Mouse (Mus musculus) forebrain, embryonic 11.5 days (tissue): ENCODE data around the gene Vwa8. TPM values are rescaled to one million over a fixed set of nuclear protein-coding genes. Genes with fewer than 3 reads are reported as not detected.

Source experiments
- ATAC-seq: fragments of 200-750 bp; cut with Nextera tagmentation; replicated peaks from 2 replicates; pipeline ENCODE4 v1.8.0; 2017; ENCODE audit warnings: moderate TSS enrichment; ENCODE audit not compliant: low FRiP score
- DNase-seq: peaks from one replicate; pipeline ENCODE4 v3.0.0-alpha.2; 2017; ENCODE audit warnings: low spot score
- H3K27ac ChIP-seq: fragments of 300-500 bp; sonication (generic); 2 replicates; pipeline ENCODE4 v1.5.1; 2014; ENCODE audit warnings: low read depth, low read length
- H3K27me3 ChIP-seq: fragments of 300-500 bp; sonication (generic); 2 replicates; pipeline ENCODE4 v1.6.1; 2014; ENCODE audit warnings: mild to moderate bottlenecking, low read length, mixed read lengths; ENCODE audit not compliant: control insufficient read depth, insufficient read depth
- H3K36me3 ChIP-seq: fragments of 300-500 bp; sonication (generic); 2 replicates; pipeline ENCODE4 v1.6.1; 2014; ENCODE audit warnings: mild to moderate bottlenecking, low read length, moderate library complexity, mixed read lengths; ENCODE audit not compliant: control insufficient read depth, insufficient read depth
- H3K4me1 ChIP-seq: fragments of 300-500 bp; sonication (generic); replicated peaks from 2 replicates; pipeline ENCODE4 v1.6.1; 2014; ENCODE audit warnings: low read length, mixed read lengths; ENCODE audit not compliant: control insufficient read depth, insufficient read depth
- H3K4me2 ChIP-seq: fragments of 300-500 bp; sonication (generic); 2 replicates; pipeline ENCODE4 v1.6.1; 2014; ENCODE audit warnings: low read depth, mild to moderate bottlenecking, low read length, moderate library complexity, mixed read lengths; ENCODE audit not compliant: severe bottlenecking
- H3K4me3 ChIP-seq: fragments of 300-500 bp; sonication (generic); 2 replicates; pipeline ENCODE4 v1.5.1; 2014; ENCODE audit warnings: low read depth, low read length
- H3K9ac ChIP-seq: fragments of 300-500 bp; sonication (generic); 2 replicates; pipeline ENCODE4 v1.6.1; 2014; ENCODE audit warnings: low read length
- H3K9me3 ChIP-seq: fragments of 300-500 bp; sonication (generic); 2 replicates; pipeline ENCODE4 v1.6.1; 2016; ENCODE audit warnings: low read length, mixed read lengths; ENCODE audit not compliant: control insufficient read depth
- WGBS: fragments of 180-500 bp; shearing (Covaris S2); extraction: QIAGEN DNeasy Blood & Tissue Kit; methylation state at CpG from one replicate; pipeline ENCODE4 v1.1.7; 2014; 5-methylcytosine and 5-hydroxymethylcytosine counted together
- polyA plus RNA-seq: library from polyadenylated mRNA; unstranded; fragments of >200 nt; fragmentation: Nextera tagmentation; extraction: Ambion mirVana; gene quantifications from 2 replicates; pipeline ENCODE4 v1.2.1, GENCODE M21; 2014

Gene Vwa8
- polyA plus RNA-seq, 1 experiment from 2014 or later: 9.2 TPM

DNA sequence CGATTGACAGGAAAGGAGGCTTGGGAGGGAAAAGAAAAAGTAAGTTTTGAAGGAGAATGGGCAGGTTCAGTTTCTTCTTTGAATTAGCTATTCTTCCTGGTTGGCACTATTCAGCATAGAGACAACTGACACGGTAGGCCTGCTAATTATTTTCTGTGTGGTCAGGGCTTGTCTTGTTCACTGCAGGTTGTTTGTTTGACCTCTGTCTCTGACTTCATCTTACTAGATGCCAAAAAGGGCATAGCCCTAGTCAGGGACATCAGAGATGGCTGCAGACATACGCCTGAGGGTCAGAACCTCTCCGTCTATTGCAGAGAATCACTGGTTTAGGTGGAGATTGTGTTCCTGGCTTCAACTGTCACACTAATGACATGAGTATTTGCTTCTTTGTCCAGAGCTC is 24.3 kb upstream of the Vwa8 start:
- WGBS: 55% methylated on average over 4 of the region's 4 CpGs
- no peak for DNase-seq
- H3K9me3 ChIP-seq: no peaks in the 10 kb centered on the region

GRCm38 (mm10) chr14:78831158-78831557 is 17.7 kb upstream of the Vwa8 start:
- no peak overlapping the region for H3K4me2 ChIP-seq
- no peaks in the 10 kb centered on the region for H3K27me3 ChIP-seq
- H3K9ac ChIP-seq: no peak overlapping the region
- no peak overlapping the region for H3K27ac ChIP-seq
- H3K9me3 ChIP-seq: no peaks in the 10 kb centered on the region
- 91% methylated on average over 4 of the region's 4 CpGs for WGBS
- ATAC-seq (no peak), DNase-seq (no peak)
- H3K4me1 ChIP-seq: no peaks in the 10 kb centered on the region
- no peak overlapping the region for H3K4me3 ChIP-seq
- H3K36me3 ChIP-seq: no peaks in the 10 kb centered on the region

More for the DNA sequence above, 24.3 kb upstream of the Vwa8 start:
- Histone ChIP-seq H3K4me1 (no peaks in the 10 kb centered on the region), H3K27ac (no peak overlapping the region), H3K27me3 (no peaks in the 10 kb centered on the region), H3K9ac (no peak overlapping the region), H3K4me3 (no peak overlapping the region), H3K4me2 (no peak overlapping the region), H3K36me3 (no peaks in the 10 kb centered on the region)
- no peak for ATAC-seq

DNA sequence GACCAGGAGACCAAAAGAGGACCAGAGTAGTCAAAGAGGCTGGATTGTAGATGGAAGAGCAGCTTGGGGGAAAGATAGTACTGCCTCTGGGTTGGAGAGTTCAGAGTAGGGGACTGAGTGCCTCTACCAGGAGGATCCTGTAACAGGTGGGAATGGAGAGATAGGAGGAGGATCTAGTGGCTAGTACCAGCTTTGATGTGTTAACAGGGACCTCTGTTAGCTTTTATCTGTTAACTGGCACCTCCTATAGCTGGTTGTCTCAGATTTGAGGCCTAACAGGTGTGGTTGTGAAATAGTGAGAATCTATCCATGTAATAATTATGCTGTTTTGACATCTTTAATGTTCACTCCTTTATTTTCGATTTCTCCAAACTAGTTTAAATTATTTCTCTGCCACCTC is 904 bp upstream of the Vwa8 start:
- H3K4me2 ChIP-seq: no peak overlapping the region
- no peaks in the 10 kb centered on the region for H3K36me3 ChIP-seq
- 78% methylated on average over 1 of the region's 1 CpGs for WGBS
- H3K9ac ChIP-seq: no peak overlapping the region
- H3K4me3 ChIP-seq: no peak overlapping the region
- DNase-seq: no peak
- no peak overlapping the region for H3K27ac ChIP-seq
- no peaks in the 10 kb centered on the region for H3K4me1 ChIP-seq
- H3K27me3 ChIP-seq: no peaks in the 10 kb centered on the region
- no peak for ATAC-seq
- no peaks in the 10 kb centered on the region for H3K9me3 ChIP-seq

DNA sequence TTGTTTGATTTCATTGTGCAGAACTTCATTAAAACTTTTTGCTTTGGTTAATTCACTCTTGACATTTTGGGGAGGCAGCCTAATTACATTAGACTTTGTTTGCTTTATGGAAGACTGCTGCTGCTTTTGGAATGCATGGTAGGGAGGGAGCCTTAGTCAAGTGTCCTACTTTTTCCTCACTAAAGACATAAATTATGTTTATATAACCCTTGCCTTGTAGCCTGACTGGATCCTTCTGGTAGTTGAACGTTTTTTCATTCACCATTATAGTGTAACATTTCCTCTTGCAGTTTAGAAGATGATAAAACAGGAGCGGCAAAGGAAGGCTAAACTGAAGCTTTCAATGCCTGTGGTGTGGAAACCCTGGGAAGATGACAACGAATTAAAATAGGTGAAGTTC is 375 bp upstream of the Vwa8 start:
- Histone ChIP-seq H3K4me3 (peak overlapping the region; percentile 75), H3K9me3 (no peaks in the 10 kb centered on the region), H3K36me3 (no peaks in the 10 kb centered on the region), H3K27ac (no peak overlapping the region), H3K4me2 (peak overlapping the region; percentile 75), H3K27me3 (no peaks in the 10 kb centered on the region), H3K9ac (peak overlapping the region; percentile 91), H3K4me1 (no peaks in the 10 kb centered on the region)
- 11% methylated on average over 3 of the region's 3 CpGs for WGBS
- DNase-seq: no peak
- ATAC-seq: no peak

DNA sequence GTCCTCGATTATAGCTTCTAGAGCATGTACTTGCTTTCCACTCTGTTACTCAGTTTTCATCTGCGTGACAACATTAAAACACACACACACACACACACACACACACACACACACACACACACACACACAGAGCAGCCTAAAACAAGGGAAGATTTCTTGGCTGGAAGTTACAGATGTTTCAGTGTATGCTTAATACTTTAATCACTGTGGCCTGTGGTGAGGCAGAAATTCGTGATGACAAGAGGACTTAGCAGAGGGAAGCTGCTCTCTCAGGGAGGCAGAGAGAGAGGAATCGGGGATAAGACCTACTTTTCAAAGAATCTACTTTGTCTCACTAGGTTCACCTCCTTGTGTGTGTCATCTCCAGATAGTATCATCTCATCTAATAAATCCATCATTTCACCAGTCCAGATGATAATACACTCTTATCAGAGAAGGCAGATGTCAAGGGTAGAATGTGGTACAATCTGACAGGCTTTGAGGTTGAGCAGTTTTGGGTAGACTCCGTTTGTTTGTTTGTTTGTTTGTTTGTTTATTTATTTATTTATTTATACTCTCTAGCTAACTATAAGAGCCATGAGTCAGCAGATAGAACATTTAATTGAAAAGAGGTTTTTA is 1.2 kb downstream of the Vwa8 start:
- H3K9me3 ChIP-seq: no peaks in the 10 kb centered on the region
- ATAC-seq: no peak
- H3K27ac ChIP-seq: no peak overlapping the region
- H3K36me3 ChIP-seq: no peaks in the 10 kb centered on the region
- H3K9ac ChIP-seq: no peak overlapping the region
- H3K4me3 ChIP-seq: no peak overlapping the region
- DNase-seq: no peak
- H3K4me2 ChIP-seq: peak overlapping the region; percentile 75; the same call in 1 of the 2 replicates
- no peaks in the 10 kb centered on the region for H3K27me3 ChIP-seq
- 73% methylated on average over 5 of the region's 5 CpGs for WGBS
- H3K4me1 ChIP-seq: no peaks in the 10 kb centered on the region

GRCm38 (mm10) chr14:78850666-78851065 is 1.8 kb downstream of the Vwa8 start:
- ATAC-seq: peak; percentile 34; the same call in 1 of the 2 replicates
- no peak for DNase-seq
- Histone ChIP-seq H3K9me3 (no peaks in the 10 kb centered on the region), H3K4me1 (no peaks in the 10 kb centered on the region), H3K36me3 (no peaks in the 10 kb centered on the region), H3K9ac (no peak overlapping the region), H3K4me3 (no peak overlapping the region), H3K4me2 (no peak overlapping the region), H3K27ac (no peak overlapping the region), H3K27me3 (no peaks in the 10 kb centered on the region)
- WGBS: 52% methylated on average over 8 of the region's 8 CpGs

- H3K4me3 ChIP-seq: no peak overlapping the region
- DNase-seq (no peak), ATAC-seq (no peak)
- no peaks in the 10 kb centered on the region for H3K9me3 ChIP-seq
- no peak overlapping the region for H3K4me2 ChIP-seq
- no peaks in the 10 kb centered on the region for H3K27me3 ChIP-seq
- H3K9ac ChIP-seq: no peak overlapping the region
- H3K27ac ChIP-seq: no peak overlapping the region
- no peaks in the 10 kb centered on the region for H3K36me3 ChIP-seq
- WGBS: 87% methylated on average over 3 of the region's 3 CpGs
- no peaks in the 10 kb centered on the region for H3K4me1 ChIP-seq
These were observed 2.5 kb downstream of the Vwa8 start for GRCm38 (mm10) chr14:78851366-78851765.

- DNase-seq (no peak), ATAC-seq (no peak)
- WGBS: 88% methylated on average over 5 of the region's 5 CpGs
These were observed 3.8 kb downstream of the Vwa8 start for GRCm38 (mm10) chr14:78852401-78853246.

More at GRCm38 (mm10) chr14:78852401-78853246, 3.8 kb downstream of the Vwa8 start:
- H3K27ac ChIP-seq: no peak overlapping the region
- no peak overlapping the region for H3K4me3 ChIP-seq
- no peak overlapping the region for H3K9ac ChIP-seq
- no peak overlapping the region for H3K4me2 ChIP-seq
- H3K36me3 ChIP-seq: no peaks in the 10 kb centered on the region
- no peaks in the 10 kb centered on the region for H3K4me1 ChIP-seq
- no peaks in the 10 kb centered on the region for H3K27me3 ChIP-seq
- no peaks in the 10 kb centered on the region for H3K9me3 ChIP-seq
